Mouse (Mus musculus) ES-Bruce4 (cell line): ENCODE data around the gene Myl3.

ENCODE experiments used
- CTCF ChIP-seq: IDR thresholded peaks from one replicate; pipeline ENCODE4 v1.8.1; 2011; ENCODE audit warnings: low read depth, low read length
- EP300 ChIP-seq: IDR thresholded peaks from 2 replicates; pipeline ENCODE4 v1.6.1; 2011; ENCODE audit warnings: low read depth, low read length; ENCODE audit not compliant: insufficient read depth

- no peak for TF ChIP-seq EP300
- TF ChIP-seq CTCF = no peak
Observed at GRCm38 (mm10) chr9:110701114-110702032, 40.3 kb upstream of the Myl3 start.
